In genomic region chr12:80843236-80843635, GRCm38 (mm10) we compare ENCODE assay signal across 13 mouse cellular contexts. TPM values are rescaled to one million over a fixed set of nuclear protein-coding genes. Genes with fewer than 3 reads are reported as not detected.
DNase-seq lines count a peak whose midpoint lies in the region; ATAC-seq and TF ChIP-seq lines count a peak whose summit lies in the region.
"Had no signal": no experiment of that assay in that cellular context is flagged by ENCODE, and none has a peak within 500 bp of the region (broad histone marks: within the 10 kb centered on the region; RNA-seq: fewer than 3 reads in every experiment).

No protein-coding gene starts in this region.

- H3K27me3 ChIP-seq in heart, embryonic 12.5 days (replicated peaks): no peaks in the 10 kb centered on the region
- no peaks in the 10 kb centered on the region for H3K27me3 ChIP-seq in stomach, postnatal 0 days (ENCODE audit: control insufficient read depth, insufficient read depth, low read length)
- H3K27me3 ChIP-seq: CH12.LX; hindbrain, embryonic 15.5 days had no signal

- WGBS in heart, embryonic 12.5 days: 64% methylated on average over 2 of the region's 2 CpGs
- 30% methylated on average over 2 of the region's 2 CpGs for WGBS in stomach, postnatal 0 days

- no peak for ATAC-seq in heart, embryonic 12.5 days (ENCODE audit: insufficient number of reproducible peaks, low FRiP score)
- ATAC-seq in stomach, postnatal 0 days (ENCODE audit: low FRiP score, low TSS enrichment): no peak

- H3K36me3 ChIP-seq in heart, embryonic 12.5 days: no peaks in the 10 kb centered on the region
- H3K36me3 ChIP-seq in stomach, postnatal 0 days (ENCODE audit: control insufficient read depth, insufficient read depth, low read length): no peaks in the 10 kb centered on the region
- H3K36me3 ChIP-seq: hindbrain, embryonic 15.5 days had no signal

- H3K27ac ChIP-seq in heart, embryonic 12.5 days (ENCODE audit: poor library complexity, severe bottlenecking): peak overlapping the region; percentile 74; the same call in 1 of the 2 replicates
- H3K27ac ChIP-seq in layer of hippocampus, adult 2 months: peak overlapping the region; percentile 62
- H3K27ac ChIP-seq in stomach, postnatal 0 days (replicated peaks): peak overlapping the region; percentile 74

- no peak for DNase-seq in heart, postnatal 4 days
- no peak for DNase-seq in layer of hippocampus, adult 2 months (ENCODE audit: low spot score in 2 of 2)
- no peak for DNase-seq in layer of hippocampus, adult 8-10 months (ENCODE audit: low spot score in 2 of 2)
- peak; percentile 14 for DNase-seq in ovary, postnatal 36 days (ENCODE audit: low spot score)
- DNase-seq in ovary, postnatal 14 days (ENCODE audit: low spot score): no peak
- no peak for DNase-seq in stomach, postnatal 0 days (ENCODE audit: low spot score)
- DNase-seq in T-cell, adult 2 months (ENCODE audit: low spot score): no peak
- DNase-seq: cerebellum, adult 11-12 months; right cerebral cortex, postnatal 4 days; thymus, adult 2 months had no signal

- H3K9me3 ChIP-seq in heart, embryonic 12.5 days (replicated peaks): no peaks in the 10 kb centered on the region
- no peaks in the 10 kb centered on the region for H3K9me3 ChIP-seq in stomach, postnatal 0 days (ENCODE audit: control insufficient read depth, low read length)
- H3K9me3 ChIP-seq: hindbrain, embryonic 15.5 days had no signal

- no peak overlapping the region for H3K4me2 ChIP-seq in heart, embryonic 12.5 days
- H3K4me2 ChIP-seq in stomach, postnatal 0 days (replicated peaks; ENCODE audit: low read depth): no peak overlapping the region
- H3K4me2 ChIP-seq: hindbrain, embryonic 15.5 days had no signal

- H3K4me1 ChIP-seq in heart, embryonic 12.5 days (replicated peaks): peaks cover 46% of the 10 kb centered on the region
- H3K4me1 ChIP-seq in stomach, postnatal 0 days (replicated peaks; ENCODE audit: control insufficient read depth, insufficient read depth): peaks cover 7% of the 10 kb centered on the region

- no peak for TF ChIP-seq EP300 in stomach, postnatal 0 days (optimal IDR thresholded peaks at IDR 0.05)

- H3K4me3 ChIP-seq in heart, embryonic 12.5 days: no peak overlapping the region
- no peak overlapping the region for H3K4me3 ChIP-seq in layer of hippocampus, adult 2 months
- H3K4me3 ChIP-seq in stomach, postnatal 0 days (ENCODE audit: low read depth, low read length): no peak overlapping the region
- H3K4me3 ChIP-seq: hindbrain, embryonic 15.5 days had no signal

- no peak for TF ChIP-seq CTCF in layer of hippocampus, adult 2 months (conservative IDR thresholded peaks at IDR 0.05)
- no peak for TF ChIP-seq CTCF in stomach, postnatal 0 days (IDR thresholded peaks at IDR 0.05; ENCODE audit: low read depth)

- no peak overlapping the region for H3K9ac ChIP-seq in heart, embryonic 12.5 days
- H3K9ac ChIP-seq in stomach, postnatal 0 days (ENCODE audit: low read length): no peak overlapping the region
- H3K9ac ChIP-seq: hindbrain, embryonic 15.5 days had no signal

RNA-seq across cellular contexts. Expression of gene Susd6, which starts 52.9 kb away (rescaled TPM):
- polyA plus RNA-seq in heart, embryonic 12.5 days (2016; fragmentation: Nextera tagmentation; extraction: Ambion mirVana): 22.4 and 22.7 TPM in 2 replicates
- total RNA-seq in heart, postnatal 4 days (2021): 10 to 100 TPM; 46.3 to 49.6 TPM
- total RNA-seq in layer of hippocampus, adult 2 months (2021): 10 to 100 TPM; 71.6 to 72.1 TPM
- total RNA-seq in layer of hippocampus, adult 8-10 months (2022): 10 to 100 TPM; 62.8 to 67.0 (median 65.0) TPM
- polyA plus RNA-seq in stomach, postnatal 0 days (2015; fragmentation: Nextera tagmentation; extraction: Ambion mirVana): 12.3 and 12.9 TPM in 2 replicates
